In the genomic region with DNA sequence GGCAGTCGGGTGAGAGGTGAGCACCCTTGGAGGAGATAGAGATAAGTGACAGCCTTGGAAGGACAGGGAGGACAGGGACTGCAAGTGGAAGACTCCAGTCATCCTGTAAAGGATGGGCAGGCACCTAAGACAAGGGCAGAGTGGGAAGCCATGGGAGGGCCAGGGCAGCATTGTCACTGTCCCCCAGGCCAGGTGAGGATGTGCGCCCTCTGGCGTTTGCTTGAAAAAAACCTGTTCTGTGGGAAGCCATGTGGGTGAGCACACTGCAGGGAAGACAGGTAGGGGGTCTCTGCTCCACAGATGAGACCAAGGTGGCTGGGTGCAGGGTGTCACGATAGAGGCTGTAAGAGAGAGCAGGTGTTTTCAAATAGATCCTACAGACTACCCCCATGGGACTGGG, we compare ENCODE assay signal across 8 mouse cellular contexts.
DNase-seq lines count a peak whose midpoint lies in the region; ATAC-seq and TF ChIP-seq lines count a peak whose summit lies in the region.

No protein-coding gene starts in this region.

- H3K79me2 ChIP-seq in liver, adult 2 months (ENCODE audit: control insufficient read depth, insufficient read depth, low read length) = no peaks in the 10 kb centered on the region

- H3K9me3 ChIP-seq in forebrain, embryonic 14.5 days (replicated peaks; ENCODE audit: control insufficient read depth, low read length) = no peaks in the 10 kb centered on the region
- H3K9me3 ChIP-seq in forebrain, embryonic 15.5 days = no peaks in the 10 kb centered on the region
- no peaks in the 10 kb centered on the region for H3K9me3 ChIP-seq in liver, embryonic 12.5 days (replicated peaks)

- H3K4me3 ChIP-seq in forebrain, embryonic 14.5 days (ENCODE audit: low read depth, low read length) = no peak overlapping the region
- H3K4me3 ChIP-seq in forebrain, embryonic 15.5 days = no peak overlapping the region
- H3K4me3 ChIP-seq in liver, adult 2 months (ENCODE audit: insufficient read depth, low read depth, low read length) = no peak overlapping the region
- H3K4me3 ChIP-seq in liver, embryonic 12.5 days = no peak overlapping the region
- H3K4me3 ChIP-seq in olfactory bulb, adult 2 months (ENCODE audit: insufficient read depth, low read depth, low read length) = no peak overlapping the region

- peak; percentile 35 for DNase-seq in forebrain, embryonic 14.5 days (ENCODE audit: low spot score)
- DNase-seq in liver, adult 2 months (ENCODE audit: extremely low read depth, low read depth, low spot score) = no peak
- DNase-seq in adrenal gland, adult 2 months = peak; percentile 40
- no peak for DNase-seq in layer of hippocampus, adult 9-10 months (ENCODE audit: low spot score)

- H3K4me2 ChIP-seq in forebrain, embryonic 14.5 days (ENCODE audit: low read length) = no peak overlapping the region
- H3K4me2 ChIP-seq in forebrain, embryonic 15.5 days (replicated peaks) = no peak overlapping the region
- H3K4me2 ChIP-seq in liver, embryonic 12.5 days = no peak overlapping the region

- H3K36me3 ChIP-seq in forebrain, embryonic 14.5 days (ENCODE audit: control insufficient read depth, insufficient read depth, low read length) = no peaks in the 10 kb centered on the region
- H3K36me3 ChIP-seq in forebrain, embryonic 15.5 days = no peaks in the 10 kb centered on the region
- H3K36me3 ChIP-seq in liver, adult 2 months (ENCODE audit: control insufficient read depth, insufficient read depth, low read length) = no peaks in the 10 kb centered on the region
- H3K36me3 ChIP-seq in liver, embryonic 12.5 days = no peaks in the 10 kb centered on the region

- TF ChIP-seq POLR2A in liver, adult 2 months (IDR thresholded peaks at IDR 0.05; ENCODE audit: extremely low read depth, insufficient read depth, low read length) = no peak
- no peak for TF ChIP-seq POLR2A in olfactory bulb, adult 2 months (IDR thresholded peaks at IDR 0.05; ENCODE audit: insufficient read depth, low read depth, low read length)

- H3K9ac ChIP-seq in forebrain, embryonic 14.5 days (ENCODE audit: low read length) = no peak overlapping the region
- H3K9ac ChIP-seq in forebrain, embryonic 15.5 days (replicated peaks) = no peak overlapping the region
- no peak overlapping the region for H3K9ac ChIP-seq in liver, adult 2 months (ENCODE audit: low read depth, low read length)
- no peak overlapping the region for H3K9ac ChIP-seq in liver, embryonic 12.5 days

- peak; percentile 69 for TF ChIP-seq CTCF in liver, adult 2 months (IDR thresholded peaks at IDR 0.05; ENCODE audit: low read depth, low read length)
- TF ChIP-seq CTCF in olfactory bulb, adult 2 months (IDR thresholded peaks at IDR 0.05; ENCODE audit: insufficient read depth, low read depth, low read length) = peak; percentile 59; the same call in 1 of the 2 replicates

- no peak for ATAC-seq in forebrain, embryonic 14.5 days
- no peak for ATAC-seq in forebrain, embryonic 15.5 days (replicated peaks)
- ATAC-seq in liver, embryonic 12.5 days = no peak
- ATAC-seq in granulocyte monocyte progenitor cell, adult 5-6 weeks (replicated peaks; ENCODE audit: poor library complexity, severe bottlenecking) = 0 out of 2 replicates have a peak, but pooled peaks have one; percentile 40

- H3K27ac ChIP-seq in forebrain, embryonic 14.5 days (ENCODE audit: low read depth, low read length) = no peak overlapping the region
- no peak overlapping the region for H3K27ac ChIP-seq in forebrain, embryonic 15.5 days (replicated peaks)
- H3K27ac ChIP-seq in liver, adult 2 months (replicated peaks; ENCODE audit: insufficient read depth, low read depth, low read length) = no peak overlapping the region
- no peak overlapping the region for H3K27ac ChIP-seq in liver, embryonic 12.5 days
- H3K27ac ChIP-seq in olfactory bulb, adult 2 months (ENCODE audit: insufficient read depth, low read depth, low read length) = no peak overlapping the region

- H3K4me1 ChIP-seq in forebrain, embryonic 14.5 days (ENCODE audit: control insufficient read depth, insufficient read depth, low read length) = no peaks in the 10 kb centered on the region; the same call in 1 of the 2 replicates
- peaks cover under 1% of the 10 kb centered on the region for H3K4me1 ChIP-seq in forebrain, embryonic 15.5 days
- H3K4me1 ChIP-seq in liver, adult 2 months (ENCODE audit: control insufficient read depth, insufficient read depth, low read length) = no peaks in the 10 kb centered on the region
- no peaks in the 10 kb centered on the region for H3K4me1 ChIP-seq in liver, embryonic 12.5 days
- peaks cover 19% of the 10 kb centered on the region for H3K4me1 ChIP-seq in olfactory bulb, adult 2 months (ENCODE audit: control insufficient read depth, insufficient read depth, low read length)

- no peaks in the 10 kb centered on the region for H3K27me3 ChIP-seq in forebrain, embryonic 14.5 days (replicated peaks; ENCODE audit: control insufficient read depth, insufficient read depth, low read length)
- no peaks in the 10 kb centered on the region for H3K27me3 ChIP-seq in forebrain, embryonic 15.5 days
- no peaks in the 10 kb centered on the region for H3K27me3 ChIP-seq in liver, adult 2 months (ENCODE audit: control insufficient read depth, insufficient read depth, low read length)
- no peaks in the 10 kb centered on the region for H3K27me3 ChIP-seq in liver, embryonic 12.5 days (replicated peaks)

- 36% methylated on average over 4 of the region's 4 CpGs for WGBS in forebrain, embryonic 14.5 days
- 40% methylated on average over 4 of the region's 4 CpGs for whole genome bisulfite sequencing in forebrain, embryonic 15.5 days
- WGBS in liver, adult 2 months = 34% methylated on average over 4 of the region's 4 CpGs
- 25% methylated on average over 4 of the region's 4 CpGs for WGBS in liver, embryonic 12.5 days (ENCODE audit: insufficient replicate concordance)
- WGBS in olfactory bulb, adult 2 months = 53% methylated on average over 4 of the region's 4 CpGs

Comparison
In these comparisons a context has a peak if more than half of its experiments do, and no peak if none do; other contexts are left out.
1. DNase-seq: peak in forebrain, embryonic 14.5 days (single experiment) and adrenal gland, adult 2 months (single experiment); none in liver, adult 2 months (single experiment) and layer of hippocampus, adult 9-10 months (single experiment).